Mouse (Mus musculus) kidney, postnatal 36 days (tissue): ENCODE data around the gene Pdcd11.

Source experiments
- DNase-seq, 2 experiments: peaks; one replicate each; pipeline ENCODE4 v3.0.0; 2021 to 2022; ENCODE audit warnings: mixed read lengths in 2 of 2

The Pdcd11 gene

GRCm38 (mm10) chr19:47090550-47091156 lies at the start of gene Pdcd11, which contains the start of gene Usmg5:
Pdcd11 (plus strand) TSS chr19:47090768.
Usmg5 (minus strand) TSS chr19:47090647.
- peak; percentile 97 to 98 for DNase-seq

- no peak for DNase-seq
Observed at GRCm38 (mm10) chr19:47043608-47044007, 47.0 kb upstream of the Pdcd11 start.

DNA sequence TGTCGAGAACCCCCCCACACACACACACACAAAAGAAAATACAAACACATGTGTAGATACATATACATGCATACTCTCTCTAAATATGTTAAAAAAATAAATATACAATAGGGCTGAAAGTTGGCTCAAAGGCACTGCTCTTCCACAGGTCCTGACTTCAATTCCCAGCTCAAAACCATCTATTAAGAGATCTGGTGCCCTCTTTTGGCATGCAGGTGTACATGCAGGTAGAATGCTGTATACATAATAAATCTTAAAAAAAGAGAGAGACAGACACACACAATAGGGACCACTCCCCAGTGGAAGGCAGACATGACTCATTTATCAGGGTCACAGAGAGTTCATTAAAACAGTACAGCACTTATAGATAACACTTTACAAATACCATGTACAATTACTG lies 44.2 kb upstream of the Pdcd11 start:
- no peak for DNase-seq

DNA sequence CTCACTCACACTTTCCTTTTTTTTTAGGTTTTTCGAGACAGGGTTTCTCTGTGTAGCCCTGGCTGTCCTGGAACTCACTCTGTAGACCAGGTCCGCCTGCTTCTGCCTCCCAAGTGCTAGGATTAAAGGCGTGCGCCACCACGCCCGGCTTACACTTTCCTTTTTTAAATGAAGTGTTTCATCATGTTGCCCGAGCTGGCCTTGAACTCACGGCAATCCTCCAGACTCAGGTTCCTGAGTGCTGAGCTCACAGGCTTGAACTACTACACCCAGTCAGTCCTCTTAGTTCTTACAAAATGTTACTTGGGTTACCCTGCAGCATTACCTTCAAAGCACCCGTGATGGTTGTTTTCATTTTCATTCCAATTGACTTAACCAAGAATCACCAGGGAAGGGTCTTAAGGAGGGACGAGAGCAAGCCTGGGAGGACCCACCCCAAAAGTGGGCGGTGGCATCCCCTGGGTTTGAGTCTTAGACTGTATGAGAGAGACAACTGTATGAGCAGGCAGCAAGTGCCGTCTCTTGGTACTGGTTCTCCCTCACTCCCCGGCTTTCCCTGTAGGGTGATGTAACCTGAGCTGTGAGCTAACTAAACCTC lies 43.2 kb upstream of the Pdcd11 start:
- DNase-seq: no peak

DNA sequence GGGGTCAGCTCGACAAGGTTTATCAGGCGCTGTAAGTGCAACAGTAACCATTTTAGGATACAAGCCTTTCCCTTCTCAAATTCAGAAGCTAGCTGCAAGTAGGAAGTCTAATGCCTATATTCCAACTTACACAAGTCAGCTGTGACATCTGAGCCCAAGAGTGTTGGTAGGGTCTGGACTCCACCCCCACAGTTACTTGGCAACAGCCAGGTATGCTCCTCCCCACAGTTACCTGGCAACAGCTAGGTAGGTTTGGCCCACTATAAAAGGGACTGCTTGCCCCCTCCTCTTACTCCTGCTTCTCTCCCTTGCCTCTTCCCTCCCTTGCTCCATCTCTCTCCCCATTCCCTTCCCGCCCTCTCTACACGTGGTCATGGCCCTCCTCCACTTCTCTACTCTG lies 41.5 kb upstream of the Pdcd11 start:
- DNase-seq: no peak

GRCm38 (mm10) chr19:47049840-47050239 lies 40.7 kb upstream of the Pdcd11 start:
- DNase-seq: no peak

GRCm38 (mm10) chr19:47050271-47051032 lies 40.1 kb upstream of the Pdcd11 start, which contains the start of gene Pcgf6:
Pcgf6 (minus strand) TSS chr19:47050906.
- peak; percentile 87 to 92 for DNase-seq

DNA sequence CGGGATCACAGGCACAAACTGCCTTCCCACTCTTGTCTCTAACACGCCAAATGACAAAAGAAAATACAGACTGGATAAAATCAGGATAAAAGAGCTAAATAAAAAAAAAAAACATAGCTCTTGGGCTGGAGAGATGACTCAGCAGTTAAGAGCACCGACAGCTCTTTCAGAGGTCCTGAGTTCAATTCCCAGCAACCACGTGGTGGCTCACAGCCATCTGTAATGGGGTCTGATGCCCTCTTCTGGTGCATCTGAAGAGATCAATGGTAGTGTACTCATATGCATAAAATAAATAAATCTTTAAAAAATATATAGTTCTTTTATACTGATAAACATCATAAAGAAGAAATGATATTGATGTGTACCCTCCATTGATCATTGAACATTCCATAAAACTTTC lies 37.6 kb upstream of the Pdcd11 start:
- no peak for DNase-seq

DNA sequence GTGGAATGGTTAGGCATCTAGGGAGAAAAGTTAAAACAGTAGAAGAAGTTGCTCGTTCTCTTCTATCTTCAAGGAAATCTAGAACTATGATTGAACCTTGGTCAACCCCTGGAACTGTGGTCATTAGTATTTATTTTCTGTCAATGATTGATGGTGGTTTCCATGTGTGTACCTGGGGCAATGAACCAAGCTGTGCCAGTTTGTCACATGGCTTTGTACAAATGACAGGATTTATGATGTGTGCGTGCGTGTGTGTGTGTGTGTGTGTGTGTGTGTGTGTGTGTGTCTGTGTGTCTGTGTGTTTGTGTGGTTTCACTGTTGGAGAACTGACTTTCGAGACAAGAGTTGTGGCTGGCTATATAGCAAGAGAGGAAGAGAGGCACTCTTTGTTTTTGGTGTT lies 37.1 kb upstream of the Pdcd11 start:
- peak; percentile 68 to 78 for DNase-seq

DNA sequence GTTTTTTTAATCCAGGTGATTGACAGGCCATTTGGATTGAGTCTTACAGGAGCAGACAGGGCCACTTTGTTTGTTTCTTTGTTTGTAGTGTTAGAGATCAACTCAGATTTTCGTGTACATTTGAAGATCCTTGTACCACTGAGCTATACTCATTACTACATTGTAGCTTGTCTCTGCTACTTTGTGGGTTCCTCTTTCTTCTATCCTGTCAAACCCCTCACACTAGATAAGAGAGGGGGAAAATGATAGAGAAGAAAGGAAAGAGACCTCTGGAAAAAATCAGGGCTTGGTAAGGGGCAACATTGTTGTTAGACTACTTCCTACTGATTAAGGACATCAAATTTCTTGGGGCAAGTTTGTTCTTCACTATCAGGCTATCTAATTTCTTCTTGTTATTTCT lies 32.9 kb upstream of the Pdcd11 start:
- no peak for DNase-seq

DNA sequence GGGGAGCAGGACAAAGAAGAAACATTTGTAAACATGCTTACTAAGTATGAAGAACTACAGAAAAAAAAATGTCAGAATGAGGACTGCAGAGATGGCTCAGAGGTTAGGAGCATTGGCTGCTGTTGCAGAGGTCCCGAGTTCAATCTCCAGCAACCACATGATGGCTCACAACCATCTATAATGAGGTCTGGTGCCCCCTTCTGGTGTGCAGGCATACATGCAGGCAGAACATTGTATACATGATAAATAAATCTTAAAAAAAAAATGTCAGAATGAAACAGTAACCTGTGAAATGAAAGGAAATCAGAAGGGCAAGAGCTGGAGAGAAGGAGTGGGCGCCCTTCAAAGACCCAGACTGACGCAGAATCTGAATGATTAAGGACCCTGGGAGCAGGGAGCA lies 24.7 kb upstream of the Pdcd11 start:
- DNase-seq: no peak

DNA sequence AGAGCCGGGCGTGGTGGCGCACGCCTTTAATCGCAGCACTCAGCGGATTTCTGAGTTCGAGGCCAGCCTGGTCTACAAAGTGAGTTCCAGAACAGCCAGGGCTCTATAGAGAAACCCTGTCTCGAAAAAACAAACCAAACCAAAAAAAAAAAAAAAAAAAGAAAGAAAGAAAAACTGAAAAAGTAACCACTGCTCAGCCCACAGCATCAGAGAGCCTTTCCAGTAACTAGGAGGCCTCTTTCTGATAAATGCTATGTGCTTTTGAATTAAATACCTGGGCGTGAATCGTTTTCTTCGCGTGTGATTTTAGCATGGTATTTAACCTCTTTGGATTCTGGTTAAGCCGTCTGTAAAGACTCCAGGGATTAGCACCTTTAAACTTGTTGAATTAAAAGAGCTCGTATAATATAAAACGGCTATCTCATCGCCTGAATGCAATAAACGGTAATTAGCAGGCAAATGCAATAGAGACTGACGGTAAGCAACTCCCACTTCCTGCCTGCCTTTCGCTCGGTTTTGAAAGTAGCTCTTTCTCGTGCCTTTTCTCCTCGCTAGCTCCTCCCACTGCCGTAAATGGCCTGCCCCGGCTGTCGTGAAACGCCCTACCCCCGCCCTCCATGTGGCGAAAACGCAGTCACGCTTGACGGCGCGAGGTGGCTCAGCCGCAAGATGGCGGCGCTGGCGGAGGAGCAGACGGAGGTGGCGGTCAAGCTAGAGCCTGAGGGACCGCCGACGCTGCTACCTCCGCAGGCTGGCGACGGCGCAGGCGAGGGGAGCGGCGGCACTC lies 23.3 kb upstream of the Pdcd11 start, which contains the start of gene Taf5:
Gene Taf5 (plus strand): TSS at position 651 of the 787 bp plus-strand sequence.
- peak; percentile 97 to 98 for DNase-seq

GRCm38 (mm10) chr19:47067924-47068611 lies 22.5 kb upstream of the Pdcd11 start:
- peak; percentile 89 to 92 for DNase-seq

DNA sequence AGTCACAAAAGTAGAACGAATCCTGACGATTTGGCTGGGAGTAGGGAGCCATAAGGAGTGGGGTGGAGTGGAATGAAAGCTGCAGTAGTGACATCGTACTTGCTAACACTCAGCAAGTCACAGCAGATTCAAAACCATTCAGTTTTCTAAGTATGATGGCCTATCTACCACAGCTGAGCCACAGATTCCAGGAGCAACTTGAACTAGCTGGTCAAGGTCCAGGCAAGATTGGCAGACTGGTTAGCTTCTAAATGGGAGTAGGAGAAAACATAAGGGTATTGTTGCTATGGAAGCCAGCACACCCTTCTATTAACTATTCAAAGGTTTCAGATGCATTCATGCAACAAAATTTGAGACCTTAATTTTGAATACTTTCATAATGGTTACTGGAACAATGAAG lies 2.3 kb upstream of the Pdcd11 start:
- peak; percentile 68 to 73 for DNase-seq

GRCm38 (mm10) chr19:47089718-47090525 lies 646 bp upstream of the Pdcd11 start:
- DNase-seq: peak; percentile 51 to 55

- no peak for DNase-seq
Observed at GRCm38 (mm10) chr19:47101080-47101479, 10.5 kb downstream of the Pdcd11 start.

GRCm38 (mm10) chr19:47104641-47105271 lies 14.2 kb downstream of the Pdcd11 start:
- DNase-seq: no peak

DNA sequence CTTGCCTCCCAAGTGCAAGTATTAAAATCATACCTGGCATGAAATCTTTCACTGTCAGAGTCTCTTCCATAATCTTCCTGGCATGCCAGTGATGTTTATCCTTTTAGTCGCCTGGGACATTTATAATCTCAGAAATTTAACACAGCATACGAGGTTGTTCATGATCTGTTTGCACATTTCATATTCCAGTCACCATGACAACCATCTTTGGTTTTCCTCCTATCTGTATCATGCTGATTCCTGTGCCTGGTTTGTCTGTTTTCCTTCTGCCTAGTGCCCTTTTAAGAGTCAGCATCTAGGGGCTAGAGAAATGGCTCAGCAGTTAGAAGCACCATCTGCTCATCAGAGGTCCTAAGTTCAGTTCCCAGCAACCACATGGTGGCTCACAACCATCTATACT lies 28.1 kb downstream of the Pdcd11 start:
- DNase-seq: no peak

DNA sequence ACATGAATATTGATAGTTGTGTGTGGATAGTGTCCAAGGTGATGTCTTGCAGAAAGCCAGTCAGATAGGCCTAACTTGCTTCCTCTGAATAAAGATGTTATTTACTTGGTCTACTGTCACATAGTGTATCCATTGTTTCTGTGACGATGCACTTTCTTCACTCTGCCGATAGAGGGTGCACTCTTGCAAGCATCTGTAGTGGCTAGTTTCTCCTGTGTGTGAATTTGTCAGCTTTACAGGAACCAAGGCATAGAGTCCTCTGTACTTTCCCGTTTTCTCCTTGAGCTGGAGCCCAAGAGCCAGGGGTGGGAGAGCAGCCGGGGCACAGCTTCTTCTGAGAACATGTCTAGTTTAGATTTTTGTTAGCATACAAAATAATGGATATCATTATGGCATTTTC lies 30.5 kb downstream of the Pdcd11 start:
- peak; percentile 18 to 43 for DNase-seq

- DNase-seq: peak in 1 of 2 experiments; percentile 69
Observed at GRCm38 (mm10) chr19:47122802-47123201, 32.2 kb downstream of the Pdcd11 start.

DNA sequence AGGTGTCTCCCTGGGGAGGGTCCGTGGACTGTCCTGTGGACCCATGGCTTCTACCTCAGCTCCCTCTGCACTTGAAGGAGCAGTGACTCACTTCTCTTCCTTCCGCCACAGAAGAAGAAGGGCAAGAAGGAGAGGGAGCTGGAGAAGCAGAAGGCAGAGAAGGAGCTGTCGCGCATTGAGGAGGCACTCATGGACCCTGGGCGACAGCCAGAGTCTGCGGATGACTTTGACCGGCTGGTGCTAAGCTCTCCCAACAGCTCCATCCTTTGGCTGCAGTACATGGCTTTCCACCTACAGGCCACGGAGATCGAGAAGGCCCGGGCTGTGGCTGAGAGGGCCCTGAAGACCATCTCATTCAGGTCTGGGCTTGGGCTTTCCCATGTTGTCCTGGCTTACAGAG lies 37.6 kb downstream of the Pdcd11 start:
- DNase-seq: no peak
